In genomic region chr2:51749247-51749646, GRCm38 (mm10) we compare ENCODE assay signal across 18 mouse cellular contexts.
"Had no signal": no experiment of that assay in that cellular context is flagged by ENCODE, and none has a peak within 500 bp of the region (broad histone marks: within the 10 kb centered on the region; RNA-seq: fewer than 3 reads in every experiment).

No protein-coding gene starts in this region.

- DNase-seq: liver, embryonic 13.5 days; liver, postnatal 0 days; lung, adult 2 months; lung, postnatal 10 days; lung, postnatal 36 days; midbrain, embryonic 14.5 days; right cerebral cortex, adult 18-20 months; right cerebral cortex, postnatal 25 days; right cerebral cortex, postnatal 4 days; spleen, adult 18-20 months; thymus, adult 2 months; thymus, postnatal 25 days; thymus, postnatal 4 days had no signal

- H3K27me3 ChIP-seq: liver, embryonic 13.5 days; liver, embryonic 15.5 days; megakaryocyte, embryonic 14.5 days; midbrain, embryonic 12.5 days; neural tube, embryonic 12.5 days had no signal

- H3K4me1 ChIP-seq: liver, embryonic 13.5 days; liver, embryonic 15.5 days; megakaryocyte, embryonic 14.5 days had no signal

- H3K9ac ChIP-seq: liver, embryonic 13.5 days; liver, embryonic 15.5 days; liver, postnatal 0 days; midbrain, embryonic 12.5 days; neural tube, embryonic 12.5 days had no signal

- H3K4me3 ChIP-seq: liver, embryonic 13.5 days; liver, embryonic 15.5 days; megakaryocyte, embryonic 14.5 days; midbrain, embryonic 12.5 days; neural tube, embryonic 12.5 days had no signal

- H3K9me3 ChIP-seq: liver, embryonic 13.5 days; liver, embryonic 15.5 days; neural tube, embryonic 12.5 days had no signal

- H3K27ac ChIP-seq: liver, embryonic 13.5 days; liver, embryonic 15.5 days; macrophage; neural tube, embryonic 12.5 days had no signal

- H3K4me2 ChIP-seq: liver, embryonic 13.5 days; liver, embryonic 15.5 days; midbrain, embryonic 12.5 days; neural tube, embryonic 12.5 days had no signal

- ATAC-seq: liver, postnatal 0 days had no signal

- H3K36me3 ChIP-seq: liver, embryonic 13.5 days; liver, embryonic 15.5 days; midbrain, embryonic 12.5 days; neural tube, embryonic 12.5 days had no signal
